Mouse (Mus musculus) forebrain, postnatal 0 days (tissue): ENCODE results near the gene Ccm2. TPM values are rescaled to one million over a fixed set of nuclear protein-coding genes. Genes with fewer than 3 reads are reported as not detected.
A peak's percentile ranks its signal among the peaks of the same experiment; 100 is the strongest.
"Not testable (repeated sequence)": the region's sequence is repeated elsewhere in the genome, so short reads cannot be mapped to it uniquely, and the experiment has no call there.

Source experiments
- ATAC-seq: fragments of 200-750 bp; cut with Nextera tagmentation; 2 replicates; pipeline ENCODE4 v1.8.0; 2017; ENCODE audit warnings: mild to moderate bottlenecking, moderate library complexity
- DNase-seq: peaks from one replicate; pipeline ENCODE4 v3.0.0-alpha.2; 2015
- H3K27ac ChIP-seq: fragments of 300-500 bp; sonication (generic); 2 replicates; pipeline ENCODE4 v1.5.1; 2014; ENCODE audit warnings: low read depth, mild to moderate bottlenecking, antibody characterized with exemption, low read length, moderate library complexity, mixed read lengths
- H3K27me3 ChIP-seq: fragments of 300-500 bp; sonication (generic); 2 replicates; pipeline ENCODE4 v1.6.1; 2014; ENCODE audit warnings: mild to moderate bottlenecking, low read length, mixed read lengths; ENCODE audit not compliant: insufficient read depth
- H3K36me3 ChIP-seq: fragments of 300-500 bp; sonication (generic); 2 replicates; pipeline ENCODE4 v1.6.1; 2014; ENCODE audit warnings: mild to moderate bottlenecking, moderate library complexity; ENCODE audit not compliant: insufficient read depth
- H3K4me1 ChIP-seq: fragments of 300-500 bp; sonication (generic); 2 replicates; pipeline ENCODE4 v1.6.1; 2014; ENCODE audit warnings: antibody characterized with exemption; ENCODE audit not compliant: insufficient read depth
- H3K4me2 ChIP-seq: fragments of 300-500 bp; sonication (generic); 2 replicates; pipeline ENCODE4 v1.6.1; 2014; ENCODE audit warnings: low read depth, mild to moderate bottlenecking, moderate library complexity
- H3K4me3 ChIP-seq: fragments of 300-500 bp; sonication (generic); 2 replicates; pipeline ENCODE4 v1.5.1; 2014; ENCODE audit warnings: low read depth, low read length, mixed read lengths
- H3K9ac ChIP-seq: fragments of 300-500 bp; sonication (generic); 2 replicates; pipeline ENCODE4 v1.6.1; 2014; ENCODE audit warnings: mild to moderate bottlenecking
- H3K9me3 ChIP-seq: fragments of 300-500 bp; sonication (generic); 2 replicates; pipeline ENCODE4 v1.6.1; 2016; ENCODE audit warnings: low read length
- CTCF ChIP-seq: sonication (generic); IDR thresholded peaks from 2 replicates; pipeline ENCODE4 v1.5.1; 2016; ENCODE audit warnings: antibody characterized with exemption, control low read depth, low read depth
- WGBS: fragments of 180-500 bp; shearing (Covaris S2); extraction: QIAGEN DNeasy Blood & Tissue Kit; methylation state at CpG from one replicate; pipeline ENCODE4 v1.1.7; 2014; 5-methylcytosine and 5-hydroxymethylcytosine counted together
- polyA plus RNA-seq: library from polyadenylated mRNA; unstranded; fragments of >200 nt; fragmentation: Nextera tagmentation; extraction: Ambion mirVana; gene quantifications from 2 replicates; pipeline ENCODE4 v1.2.1, GENCODE M21; 2015
- total RNA-seq: library from RNA; depleted of rRNA; stranded (reverse); fragments of >200 nt; gene quantifications from 2 replicates; pipeline ENCODE4 v1.2.3, GENCODE M21; 2014

Ccm2 gene
- total and polyA plus RNA-seq, 2 experiments from 2014 or later = 58.9 to 84.0 TPM

- Histone ChIP-seq H3K36me3 (peaks cover 21% of the 10 kb centered on the region), H3K9me3 (no peaks in the 10 kb centered on the region), H3K4me1 (peaks cover 8% of the 10 kb centered on the region; the same call in 1 of the 2 replicates), H3K4me3 (no peak overlapping the region), H3K27ac (no peak overlapping the region), H3K9ac (no peak overlapping the region), H3K4me2 (no peak overlapping the region), H3K27me3 (no peaks in the 10 kb centered on the region)
- WGBS = 85% methylated on average over 4 of the region's 4 CpGs
- ATAC-seq (no peak), DNase-seq (no peak)
- TF ChIP-seq CTCF = no peak
Observed at GRCm38 (mm10) chr11:6524880-6525238, 21.8 kb upstream of the Ccm2 start.

- 32% methylated on average over 1 of the region's 1 CpGs for WGBS
- no peaks in the 10 kb centered on the region for H3K27me3 ChIP-seq
- ATAC-seq = no peak
- peaks cover 8% of the 10 kb centered on the region; the same call in 1 of the 2 replicates for H3K4me1 ChIP-seq
- peaks cover 21% of the 10 kb centered on the region for H3K36me3 ChIP-seq
- no peak overlapping the region for H3K4me3 ChIP-seq
- no peaks in the 10 kb centered on the region for H3K9me3 ChIP-seq
- TF ChIP-seq CTCF = no peak
- no peak for DNase-seq
- no peak overlapping the region for H3K9ac ChIP-seq
- no peak overlapping the region for H3K4me2 ChIP-seq
- H3K27ac ChIP-seq = no peak overlapping the region
Observed at GRCm38 (mm10) chr11:6525241-6525640, 21.4 kb upstream of the Ccm2 start.

GRCm38 (mm10) chr11:6526526-6527255, 20.0 kb upstream of the Ccm2 start:
- peak overlapping the region; percentile 76 for H3K4me2 ChIP-seq
- H3K9ac ChIP-seq, H3K4me1 ChIP-seq, H3K27me3 ChIP-seq, H3K27ac ChIP-seq, H3K9me3 ChIP-seq, H3K4me3 ChIP-seq, ATAC-seq, DNase-seq: not testable (repeated sequence)
- peaks cover 21% of the 10 kb centered on the region for H3K36me3 ChIP-seq
- WGBS = 70% methylated on average over 10 of the region's 16 CpGs
- TF ChIP-seq CTCF = peak; percentile 12; the same call in 1 of the 2 replicates

GRCm38 (mm10) chr11:6527256-6528185, 19.2 kb upstream of the Ccm2 start:
- H3K27me3 ChIP-seq = no peaks in the 10 kb centered on the region
- H3K9me3 ChIP-seq = no peaks in the 10 kb centered on the region
- peak overlapping the region; percentile 76 for H3K4me2 ChIP-seq
- H3K27ac ChIP-seq = peak overlapping the region; percentile 82
- peaks cover 21% of the 10 kb centered on the region for H3K36me3 ChIP-seq
- H3K4me1 ChIP-seq = peaks cover 8% of the 10 kb centered on the region; the same call in 1 of the 2 replicates
- H3K4me3 ChIP-seq = peak overlapping the region; percentile 51
- TF ChIP-seq CTCF = no peak
- WGBS = 20% methylated on average over 10 of the region's 10 CpGs
- peak overlapping the region; percentile 67 for H3K9ac ChIP-seq
- DNase-seq (no peak), ATAC-seq (peak; percentile 5; the same call in 1 of the 2 replicates)

- DNase-seq = peak; percentile 100
- 1% methylated on average over 51 of the region's 51 CpGs for WGBS
Observed at GRCm38 (mm10) chr11:6528186-6529006, 18.3 kb upstream of the Ccm2 start.

GRCm38 (mm10) chr11:6529961-6530360, 16.7 kb upstream of the Ccm2 start:
- WGBS = 93% methylated on average over 8 of the region's 8 CpGs

More at GRCm38 (mm10) chr11:6528186-6529006, 18.3 kb upstream of the Ccm2 start:
- Histone ChIP-seq H3K27me3 (no peaks in the 10 kb centered on the region), H3K4me3 (peak overlapping the region; percentile 51), H3K9me3 (no peaks in the 10 kb centered on the region), H3K9ac (peak overlapping the region; percentile 67), H3K36me3 (peaks cover 21% of the 10 kb centered on the region), H3K4me1 (peaks cover 8% of the 10 kb centered on the region; the same call in 1 of the 2 replicates), H3K4me2 (peak overlapping the region; percentile 76), H3K27ac (peak overlapping the region; percentile 82)
- ATAC-seq = peak; percentile 99
- peak; percentile 83 for TF ChIP-seq CTCF

More at GRCm38 (mm10) chr11:6529961-6530360, 16.7 kb upstream of the Ccm2 start:
- no peak for TF ChIP-seq CTCF
- DNase-seq (no peak), ATAC-seq (no peak)
- Histone ChIP-seq H3K27ac (no peak overlapping the region), H3K4me2 (no peak overlapping the region), H3K9me3 (no peaks in the 10 kb centered on the region), H3K9ac (no peak overlapping the region), H3K4me1 (peaks cover 8% of the 10 kb centered on the region; the same call in 1 of the 2 replicates), H3K36me3 (peaks cover 14% of the 10 kb centered on the region), H3K27me3 (no peaks in the 10 kb centered on the region), H3K4me3 (no peak overlapping the region)
